Mouse (Mus musculus) testis, adult 2 months (tissue): Measurements from ENCODE around the gene Ctnnd2.

Source experiments
- CTCF ChIP-seq: fragments of 200-500 bp; IDR thresholded peaks from 2 replicates; pipeline ENCODE4 v1.5.1; 2012; ENCODE audit warnings: low read depth, mild to moderate bottlenecking, inconsistent platforms, low read length, moderate library complexity; ENCODE audit not compliant: control insufficient read depth, insufficient read depth, insufficient replicate concordance
- POLR2A ChIP-seq: fragments of 200-500 bp; IDR thresholded peaks from 2 replicates; pipeline ENCODE4 v1.6.1; 2012; ENCODE audit warnings: low read depth, mild to moderate bottlenecking, inconsistent platforms, low read length, moderate library complexity; ENCODE audit not compliant: control insufficient read depth

- TF ChIP-seq POLR2A (no peak), CTCF (no peak)
Measured at GRCm38 (mm10) chr15:31044983-31045382, 872.6 kb downstream of the Ctnnd2 start.
